Mouse (Mus musculus) C2C12 (cell line): ENCODE results near the gene Rpa1. TPM values are rescaled to one million over a fixed set of nuclear protein-coding genes. Genes with fewer than 3 reads are reported as not detected.
A peak's percentile ranks its signal among the peaks of the same experiment; 100 is the strongest.

ENCODE experiments used
- H3K27me3 ChIP-seq: one replicate; pipeline ENCODE4 v1.6.1; 2011; ENCODE audit not compliant: control insufficient read depth, insufficient read depth, insufficient read length
- H3K36me3 ChIP-seq: one replicate; pipeline ENCODE4 v1.6.1; 2011; ENCODE audit not compliant: control insufficient read depth, insufficient read depth
- H3K4me3 ChIP-seq: one replicate; pipeline ENCODE4 v1.5.1; 2011; ENCODE audit warnings: mild to moderate bottlenecking, control low read depth; ENCODE audit not compliant: poor library complexity, insufficient read depth, severe bottlenecking
- H3K79me2 ChIP-seq: one replicate; pipeline ENCODE4 v1.6.1; 2011; ENCODE audit not compliant: control insufficient read depth, insufficient read depth
- H3K79me3 ChIP-seq: one replicate; pipeline ENCODE4 v1.6.1; 2011; ENCODE audit warnings: low read depth, control low read depth
- H3ac ChIP-seq: one replicate; pipeline ENCODE3; 2011; ENCODE audit warnings: low read depth; ENCODE audit not compliant: control insufficient read depth, insufficient read length
- CEBPB ChIP-seq: IDR thresholded peaks from one replicate; pipeline ENCODE4 v1.6.1; 2011; ENCODE audit warnings: low read depth, mild to moderate bottlenecking, control low read depth, moderate library complexity
- CTCF ChIP-seq: IDR thresholded peaks from one replicate; pipeline ENCODE4 v1.5.1; 2011; ENCODE audit not compliant: control insufficient read depth, insufficient read depth, insufficient read length
- FOSL1 ChIP-seq: IDR thresholded peaks from one replicate; pipeline ENCODE4 v1.8.0; 2011; ENCODE audit warnings: mild to moderate bottlenecking, low read length; ENCODE audit not compliant: poor library complexity, insufficient read depth, severe bottlenecking
- MAX ChIP-seq: IDR thresholded peaks from one replicate; pipeline ENCODE4 v1.6.1; 2011; ENCODE audit warnings: mild to moderate bottlenecking, control low read depth
- MYOD1 ChIP-seq: IDR thresholded peaks from one replicate; pipeline ENCODE4 v1.6.1; 2011; ENCODE audit warnings: low read depth; ENCODE audit not compliant: control insufficient read depth, insufficient read length
- MYOG ChIP-seq: IDR thresholded peaks from one replicate; pipeline ENCODE4 v1.6.1; 2011; ENCODE audit not compliant: control insufficient read depth, insufficient read length; ENCODE audit errors: extremely low read depth
- USF1 ChIP-seq: IDR thresholded peaks from one replicate; pipeline ENCODE4 v1.6.1; 2011; ENCODE audit warnings: low read depth, mild to moderate bottlenecking, control low read depth, moderate library complexity
- polyA plus RNA-seq: library from polyadenylated mRNA; unstranded; fragments of >200 nt; fragmentation: generic; extraction: Trizol; gene quantifications from one replicate; pipeline ENCODE4 v1.2.1, GENCODE M21; 2012; ENCODE audit warnings: missing spikeins

Rpa1 gene
- polyA plus RNA-seq, 1 experiment: 164 TPM

DNA sequence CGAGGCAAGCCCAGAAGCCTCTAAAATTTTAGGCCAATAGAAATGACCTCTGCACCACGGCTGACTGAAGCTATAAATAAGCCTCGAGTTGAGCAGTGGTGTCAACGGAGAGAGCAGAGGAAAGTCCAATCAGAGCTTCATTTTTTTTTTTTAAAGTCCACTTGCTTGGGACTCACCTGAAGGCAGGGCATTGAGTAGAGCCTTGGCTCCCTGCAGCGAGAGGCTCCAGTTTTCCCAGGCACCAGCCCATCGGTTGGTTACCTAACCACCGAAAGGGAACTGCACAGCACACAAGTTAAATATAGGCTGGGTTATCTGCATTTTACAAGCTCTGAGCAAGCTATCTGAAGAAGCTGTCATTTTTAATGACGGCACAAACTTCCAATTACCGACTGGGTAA is 53.3 kb downstream of the Rpa1 start:
- Histone ChIP-seq H3ac (no peak overlapping the region), H3K4me3 (no peak overlapping the region), H3K36me3 (peaks cover 8% of the 10 kb centered on the region), H3K27me3 (no peaks in the 10 kb centered on the region), H3K79me2 (no peaks in the 10 kb centered on the region), H3K79me3 (no peaks in the 10 kb centered on the region)
- TF ChIP-seq MAX (no peak), MYOG (no peak), FOSL1 (no peak), MYOD1 (no peak), USF1 (no peak), CEBPB (no peak), CTCF (no peak)

DNA sequence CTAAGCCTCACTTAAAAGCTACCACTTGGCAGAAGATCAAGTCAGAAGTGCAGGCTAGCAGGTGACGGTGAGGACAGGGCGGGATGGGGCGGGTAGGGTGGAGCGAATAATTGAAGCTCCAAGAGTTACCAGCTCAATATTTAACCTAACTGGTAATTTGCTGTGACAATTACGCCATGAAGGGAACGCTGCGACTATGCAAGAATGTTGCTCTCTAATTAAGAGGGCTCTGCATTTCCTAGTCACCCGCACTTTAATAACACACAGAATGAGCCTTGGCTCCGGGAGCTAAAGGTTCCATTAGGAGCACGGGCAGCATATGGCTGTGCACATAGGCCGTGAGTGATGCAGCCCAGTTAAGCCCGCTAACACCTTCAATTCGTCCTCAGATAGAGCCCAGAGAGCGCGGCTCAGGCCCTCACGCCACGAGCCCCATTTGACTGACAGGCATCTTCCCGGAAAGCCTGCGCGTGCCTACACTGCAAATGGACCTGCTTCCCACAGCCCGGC is 54.2 kb downstream of the Rpa1 start:
- Histone ChIP-seq H3K79me3 (no peaks in the 10 kb centered on the region), H3K4me3 (no peak overlapping the region), H3ac (no peak overlapping the region), H3K27me3 (no peaks in the 10 kb centered on the region), H3K36me3 (no peaks in the 10 kb centered on the region), H3K79me2 (no peaks in the 10 kb centered on the region)
- no peak for TF ChIP-seq CTCF
- no peak for TF ChIP-seq MYOG
- no peak for TF ChIP-seq MAX
- no peak for TF ChIP-seq MYOD1
- TF ChIP-seq FOSL1: no peak
- TF ChIP-seq CEBPB: no peak
- TF ChIP-seq USF1: no peak

DNA sequence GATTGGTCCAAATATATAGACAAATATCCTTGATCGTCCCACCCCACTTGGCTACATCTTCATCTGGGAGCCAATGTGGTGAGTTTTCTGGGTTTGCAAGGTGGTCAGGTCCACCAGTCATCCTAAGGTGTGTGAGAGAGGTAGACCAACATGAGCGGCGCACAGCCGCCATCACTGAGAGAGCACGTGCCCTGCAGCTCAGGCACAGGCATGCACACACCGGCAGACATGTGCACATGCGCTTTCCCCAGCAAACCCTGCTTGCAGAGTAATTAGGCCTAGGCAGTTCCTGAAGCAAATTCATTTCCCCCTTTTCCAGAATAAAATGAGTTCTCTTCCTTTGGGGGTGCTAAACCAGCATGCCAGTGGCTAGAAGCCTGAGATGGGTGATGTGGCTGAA is 55.8 kb downstream of the Rpa1 start:
- no peaks in the 10 kb centered on the region for H3K79me3 ChIP-seq
- no peaks in the 10 kb centered on the region for H3K27me3 ChIP-seq
- TF ChIP-seq MAX (no peak), FOSL1 (no peak), CTCF (no peak), USF1 (no peak), CEBPB (no peak), MYOD1 (no peak), MYOG (no peak)
- no peaks in the 10 kb centered on the region for H3K79me2 ChIP-seq
- H3ac ChIP-seq: no peak overlapping the region
- H3K4me3 ChIP-seq: no peak overlapping the region
- H3K36me3 ChIP-seq: no peaks in the 10 kb centered on the region

DNA sequence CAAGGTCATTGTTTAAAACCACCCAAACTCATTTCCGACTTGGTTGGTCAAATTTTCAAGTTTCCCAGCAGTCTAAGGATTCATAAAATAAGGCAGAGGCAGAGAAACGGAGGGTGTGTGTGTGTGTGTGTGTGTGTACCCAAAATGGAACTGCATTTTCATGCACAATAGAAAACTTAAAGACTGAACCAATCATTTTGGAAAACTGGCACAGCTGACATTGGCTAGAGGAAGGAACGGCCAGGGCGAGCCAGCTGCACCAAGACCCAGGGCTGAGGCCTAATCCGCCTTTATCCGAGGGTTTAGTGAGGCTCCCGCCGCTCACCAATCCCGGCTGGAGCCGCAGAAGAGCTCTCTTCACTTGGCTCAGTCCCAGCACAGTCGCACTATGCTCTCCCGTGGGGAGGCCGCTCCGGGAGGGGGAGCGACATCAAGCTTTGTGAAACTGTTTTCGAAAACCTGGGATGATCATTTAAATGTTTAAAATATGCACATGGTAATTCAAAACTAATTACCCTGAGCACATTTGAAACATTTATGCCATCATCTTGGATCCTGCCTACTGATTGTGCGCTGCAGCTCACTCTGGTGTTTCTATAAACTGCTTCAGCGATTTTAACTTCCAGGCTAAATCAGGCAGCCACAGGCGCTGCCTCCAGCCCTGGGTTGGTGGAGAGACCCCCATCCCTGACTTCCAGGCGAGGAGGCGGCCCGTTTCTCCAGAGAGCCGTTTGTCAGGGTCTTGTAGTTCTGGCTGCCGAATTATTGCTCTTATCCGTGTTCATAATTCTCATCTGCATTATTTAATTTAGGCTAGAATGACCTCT is 56.5 kb downstream of the Rpa1 start:
- no peaks in the 10 kb centered on the region for H3K79me3 ChIP-seq
- no peak overlapping the region for H3K4me3 ChIP-seq
- no peaks in the 10 kb centered on the region for H3K36me3 ChIP-seq
- TF ChIP-seq CEBPB (no peak), MYOD1 (no peak), CTCF (no peak), FOSL1 (no peak), MAX (no peak), USF1 (no peak), MYOG (no peak)
- H3K27me3 ChIP-seq: no peaks in the 10 kb centered on the region
- H3ac ChIP-seq: peak overlapping the region; percentile 32
- H3K79me2 ChIP-seq: no peaks in the 10 kb centered on the region

GRCm38 (mm10) chr11:75290566-75291271 is 57.4 kb downstream of the Rpa1 start:
- Histone ChIP-seq H3ac (no peak overlapping the region), H3K4me3 (no peak overlapping the region), H3K36me3 (no peaks in the 10 kb centered on the region), H3K79me3 (no peaks in the 10 kb centered on the region), H3K27me3 (no peaks in the 10 kb centered on the region), H3K79me2 (no peaks in the 10 kb centered on the region)
- TF ChIP-seq CTCF (peak; percentile 53), MAX (no peak)
